Mouse (Mus musculus): ENCODE results near the gene Nipal3.

DNA sequence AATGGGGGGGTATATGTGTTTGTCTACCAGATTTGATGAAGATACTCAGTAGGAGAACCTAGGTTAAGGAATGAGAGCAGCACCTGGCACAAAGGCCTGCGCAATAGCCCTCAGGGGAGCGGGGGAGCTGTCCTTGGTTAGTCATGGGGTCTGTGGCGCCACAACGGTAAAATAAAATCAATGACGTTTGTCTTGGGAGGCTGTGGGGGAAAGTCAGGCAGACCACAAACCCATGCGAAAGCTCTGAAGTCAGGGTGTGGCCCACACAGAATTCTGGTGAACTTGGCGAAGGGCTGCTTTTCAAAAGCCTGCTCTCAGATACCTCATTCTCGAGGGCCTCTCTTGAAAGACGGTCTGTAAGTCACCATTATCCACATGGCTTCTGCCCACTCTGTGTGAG is 25.6 kb upstream of the Nipal3 start:
- TF ChIP-seq EP300 (IDR thresholded peaks at IDR 0.05; ENCODE audit: low read depth in 1 of 2, low read length in 2 of 2) (no peak), CHD2 (IDR thresholded peaks at IDR 0.05; ENCODE audit: low read length) (no peak), CTCF (IDR thresholded peaks at IDR 0.05 in 2 of 3, conservative IDR thresholded peaks at IDR 0.05 in 1 of 3; ENCODE audit: control insufficient read depth in 1 of 3, insufficient read depth in 1 of 3, low read depth in 2 of 3, low read length in 3 of 3, poor library complexity in 1 of 3, severe bottlenecking in 1 of 3) (no peak), MEF2A (IDR thresholded peaks at IDR 0.05; ENCODE audit: extremely low read depth, insufficient replicate concordance, low read depth, low read length, poor library complexity, severe bottlenecking) (no peak), MAX (IDR thresholded peaks at IDR 0.05; ENCODE audit: low read length) (no peak), POLR2A (IDR thresholded peaks at IDR 0.05; ENCODE audit: control insufficient read depth in 1 of 2, insufficient read depth in 1 of 2, low read depth in 1 of 2, low read length in 2 of 2, poor library complexity in 1 of 2) (no peak), BHLHE40 (IDR thresholded peaks at IDR 0.05; ENCODE audit: borderline replicate concordance, low read depth, low read length) (no peak), TBP (IDR thresholded peaks at IDR 0.05; ENCODE audit: low read depth, low read length) (no peak), MYB (IDR thresholded peaks at IDR 0.05; ENCODE audit: low read depth, low read length) (no peak), SIN3A (IDR thresholded peaks at IDR 0.05; ENCODE audit: low read length) (no peak), E2F4 (IDR thresholded peaks at IDR 0.05; ENCODE audit: borderline replicate concordance, low read depth, low read length) (no peak), ZC3H11A (IDR thresholded peaks at IDR 0.05; ENCODE audit: low read depth, low read length) (no peak), GABPA (IDR thresholded peaks at IDR 0.05; ENCODE audit: low read depth, low read length) (no peak), POLR2AphosphoS2 (IDR thresholded peaks at IDR 0.05; ENCODE audit: low read length) (no peak)
